7 mouse cellular contexts compared by ENCODE assay signal in genomic region chr17:45684667-45685131, GRCm38 (mm10). TPM values are rescaled to one million over a fixed set of nuclear protein-coding genes. Genes with fewer than 3 reads are reported as not detected.
A peak's percentile ranks its signal among the peaks of the same experiment; 100 is the strongest.
DNase-seq lines count a peak whose midpoint lies in the region; ATAC-seq and TF ChIP-seq lines count a peak whose summit lies in the region.

No protein-coding gene starts in this region.

- TF ChIP-seq POLR2A in myocyte (IDR thresholded peaks at IDR 0.05; ENCODE audit: insufficient read length, low read depth), result no peak

- H3K36me3 ChIP-seq in lung, embryonic 15.5 days, result no peaks in the 10 kb centered on the region
- H3K36me3 ChIP-seq in embryonic facial prominence, embryonic 14.5 days (ENCODE audit: control insufficient read depth, insufficient read depth, low read length), result no peaks in the 10 kb centered on the region
- H3K36me3 ChIP-seq in hindbrain, postnatal 0 days (ENCODE audit: insufficient read depth, low read length), result no peaks in the 10 kb centered on the region
- no peaks in the 10 kb centered on the region for H3K36me3 ChIP-seq in myocyte (ENCODE audit: control insufficient read depth, insufficient read depth)

- TF ChIP-seq CTCF in hindbrain, postnatal 0 days (IDR thresholded peaks at IDR 0.05; ENCODE audit: low read depth), result no peak

- H3K4me2 ChIP-seq in lung, embryonic 15.5 days, result peak overlapping the region; percentile 76
- peak overlapping the region; percentile 66 for H3K4me2 ChIP-seq in embryonic facial prominence, embryonic 14.5 days (ENCODE audit: low read depth, low read length)
- peak overlapping the region; percentile 82 for H3K4me2 ChIP-seq in hindbrain, postnatal 0 days (ENCODE audit: low read depth, low read length)
- peak overlapping the region; percentile 73 for H3K4me2 ChIP-seq in myocyte (ENCODE audit: low read depth)

- WGBS in lung, embryonic 15.5 days, result 26% methylated on average over 14 of the region's 14 CpGs
- WGBS in embryonic facial prominence, embryonic 14.5 days, result 29% methylated on average over 14 of the region's 14 CpGs
- 25% methylated on average over 14 of the region's 14 CpGs for WGBS in hindbrain, postnatal 0 days

- ATAC-seq in lung, embryonic 15.5 days (ENCODE audit: borderline replicate concordance, extremely low read depth, low FRiP score, low TSS enrichment), result no peak
- ATAC-seq in embryonic facial prominence, embryonic 14.5 days (ENCODE audit: low read depth), result peak; percentile 9; the same call in 1 of the 2 replicates
- no peak for ATAC-seq in hindbrain, postnatal 0 days

- peak overlapping the region; percentile 55 for H3ac ChIP-seq in myocyte (ENCODE audit: control insufficient read depth, insufficient read length)

- DNase-seq in lung, postnatal 25 days (ENCODE audit: low spot score), result no peak
- DNase-seq in embryonic facial prominence, embryonic 14.5 days (ENCODE audit: low spot score), result peak; percentile 66
- peak; percentile 36 for DNase-seq in hindbrain, postnatal 0 days (ENCODE audit: low spot score)
- no peak for DNase-seq in right cerebral cortex, postnatal 36 days (ENCODE audit: low spot score in 2 of 2)
- DNase-seq in right cerebral cortex, postnatal 25 days, result no peak

- H3K27me3 ChIP-seq in lung, embryonic 15.5 days, result no peaks in the 10 kb centered on the region
- no peaks in the 10 kb centered on the region for H3K27me3 ChIP-seq in embryonic facial prominence, embryonic 14.5 days (replicated peaks; ENCODE audit: control insufficient read depth, insufficient read depth, low read length)
- no peaks in the 10 kb centered on the region for H3K27me3 ChIP-seq in hindbrain, postnatal 0 days (ENCODE audit: insufficient read depth, low read length)
- H3K27me3 ChIP-seq in myocyte (ENCODE audit: control insufficient read depth, insufficient read depth, insufficient read length), result no peaks in the 10 kb centered on the region

- no peaks in the 10 kb centered on the region for H3K9me3 ChIP-seq in lung, embryonic 15.5 days
- H3K9me3 ChIP-seq in embryonic facial prominence, embryonic 14.5 days (ENCODE audit: control insufficient read depth, low read length), result no peaks in the 10 kb centered on the region
- no peaks in the 10 kb centered on the region for H3K9me3 ChIP-seq in hindbrain, postnatal 0 days (ENCODE audit: low read length)

- H3K27ac ChIP-seq in lung, embryonic 15.5 days, result peak overlapping the region; percentile 83
- H3K27ac ChIP-seq in embryonic facial prominence, embryonic 14.5 days (replicated peaks; ENCODE audit: low read depth, low read length), result peak overlapping the region; percentile 78
- peak overlapping the region; percentile 88 for H3K27ac ChIP-seq in hindbrain, postnatal 0 days

- H3K9ac ChIP-seq in lung, embryonic 15.5 days, result peak overlapping the region; percentile 95
- peak overlapping the region; percentile 84 for H3K9ac ChIP-seq in embryonic facial prominence, embryonic 14.5 days (ENCODE audit: low read depth, low read length)
- H3K9ac ChIP-seq in hindbrain, postnatal 0 days (replicated peaks; ENCODE audit: low read length), result peak overlapping the region; percentile 92

- H3K4me1 ChIP-seq in lung, embryonic 15.5 days, result peaks cover 36% of the 10 kb centered on the region
- peaks cover 19% of the 10 kb centered on the region; the same call in 1 of the 2 replicates for H3K4me1 ChIP-seq in embryonic facial prominence, embryonic 14.5 days (ENCODE audit: control insufficient read depth, insufficient read depth, low read length)
- peaks cover 28% of the 10 kb centered on the region for H3K4me1 ChIP-seq in hindbrain, postnatal 0 days (ENCODE audit: insufficient read depth, low read length)

- peak overlapping the region; percentile 93 for H3K4me3 ChIP-seq in lung, embryonic 15.5 days
- peak overlapping the region; percentile 86 for H3K4me3 ChIP-seq in embryonic facial prominence, embryonic 14.5 days (ENCODE audit: low read depth, low read length)
- peak overlapping the region; percentile 94 for H3K4me3 ChIP-seq in hindbrain, postnatal 0 days (ENCODE audit: low read length)
- peak overlapping the region; percentile 94 for H3K4me3 ChIP-seq in myocyte

- H3K79me2 ChIP-seq in myocyte (ENCODE audit: control insufficient read depth, insufficient read depth), result peaks cover 82% of the 10 kb centered on the region

TF ChIP-seq in myocyte, 11 proteins besides CTCF, POLR2A, EP300 and RAD21:
- TF ChIP-seq POLR2AphosphoS2 (IDR thresholded peaks at IDR 0.05; ENCODE audit: insufficient read length, low read depth) (no peak), REST (IDR thresholded peaks at IDR 0.05; ENCODE audit: insufficient read depth, insufficient read length) (no peak), E2F4 (IDR thresholded peaks at IDR 0.05; ENCODE audit: insufficient read depth) (no peak), MYOG (IDR thresholded peaks at IDR 0.05; ENCODE audit: control insufficient read depth in 1 of 3, insufficient read depth in 1 of 3, insufficient read length in 2 of 3, low read depth in 2 of 3) (no peak)

RNA-seq across cellular contexts. Expression of gene Mrpl14, which starts 1.4 kb away (rescaled TPM):
- 169 and 180 TPM in 2 replicates for polyA plus RNA-seq in lung, embryonic 15.5 days (2015; fragmentation: Nextera tagmentation; extraction: Ambion mirVana)
- 146 and 148 TPM in 2 replicates for polyA plus RNA-seq in embryonic facial prominence, embryonic 14.5 days (2014; fragmentation: Nextera tagmentation; extraction: Ambion mirVana)
- 41.3 and 58.7 TPM in 2 replicates for total RNA-seq in hindbrain, postnatal 0 days (2014; rRNA removed)
- 117 and 119 TPM in 2 replicates for polyA plus RNA-seq in hindbrain, postnatal 0 days (2015; fragmentation: Nextera tagmentation; extraction: Ambion mirVana)
- 276 TPM for polyA plus RNA-seq in myocyte (2012; fragmentation: generic; extraction: Trizol)

RNA-seq across cellular contexts. Expression of gene Tmem63b, which starts 2.0 kb away (rescaled TPM):
- polyA plus RNA-seq in lung, embryonic 15.5 days (2015; fragmentation: Nextera tagmentation; extraction: Ambion mirVana), result 41.3 and 48.0 TPM in 2 replicates
- polyA plus RNA-seq in embryonic facial prominence, embryonic 14.5 days (2014; fragmentation: Nextera tagmentation; extraction: Ambion mirVana), result 30.4 and 32.9 TPM in 2 replicates
- total RNA-seq in hindbrain, postnatal 0 days (2014; rRNA removed), result 241 and 252 TPM in 2 replicates
- 123 and 139 TPM in 2 replicates for polyA plus RNA-seq in hindbrain, postnatal 0 days (2015; fragmentation: Nextera tagmentation; extraction: Ambion mirVana)
- polyA plus RNA-seq in myocyte (2012; fragmentation: generic; extraction: Trizol), result 58.4 TPM

RNA-seq across cellular contexts. Expression of gene Capn11, which starts 25.6 kb away (rescaled TPM):
- 0.31 and 0.41 TPM in 2 replicates for polyA plus RNA-seq in lung, embryonic 15.5 days (2015; fragmentation: Nextera tagmentation; extraction: Ambion mirVana)
- 0.83 TPM in 1 of 2 replicates, not detected in the other for polyA plus RNA-seq in embryonic facial prominence, embryonic 14.5 days (2014; fragmentation: Nextera tagmentation; extraction: Ambion mirVana)
- total RNA-seq in hindbrain, postnatal 0 days (2014; rRNA removed), result 0.42 and 1.8 TPM in 2 replicates
- polyA plus RNA-seq in hindbrain, postnatal 0 days (2015; fragmentation: Nextera tagmentation; extraction: Ambion mirVana), result 0.14 and 2.0 TPM in 2 replicates
- polyA plus RNA-seq in myocyte (2012; fragmentation: generic; extraction: Trizol), result 0.38 TPM

RNA-seq across cellular contexts. Expression of gene 1600014C23Rik, which starts 48.9 kb away (rescaled TPM):
- not detected in 2 replicates for polyA plus RNA-seq in lung, embryonic 15.5 days (2015; fragmentation: Nextera tagmentation; extraction: Ambion mirVana)
- not detected in 2 replicates for polyA plus RNA-seq in embryonic facial prominence, embryonic 14.5 days (2014; fragmentation: Nextera tagmentation; extraction: Ambion mirVana)
- not detected in 2 replicates for total RNA-seq in hindbrain, postnatal 0 days (2014; rRNA removed)
- polyA plus RNA-seq in hindbrain, postnatal 0 days (2015; fragmentation: Nextera tagmentation; extraction: Ambion mirVana), result 0.51 and 0.64 TPM in 2 replicates
- 0.17 TPM for polyA plus RNA-seq in myocyte (2012; fragmentation: generic; extraction: Trizol)

Comparison
In these comparisons a context has a peak if more than half of its experiments do, and no peak if none do; other contexts are left out.
1. DNase-seq: peak in embryonic facial prominence, embryonic 14.5 days (single experiment) and hindbrain, postnatal 0 days (single experiment); none in lung, postnatal 25 days (single experiment), right cerebral cortex, postnatal 36 days (0 of 2) and right cerebral cortex, postnatal 25 days (single experiment).
2. Peak in every context shown above with its lines, with median percentiles within 50 percentile points of each other: H3K27ac ChIP-seq, H3K4me2 ChIP-seq, H3K4me3 ChIP-seq and H3K9ac ChIP-seq.